Mouse (Mus musculus) left cerebral cortex, adult 2 months (tissue): ENCODE measurements around the gene Cela2a. TPM values are rescaled to one million over a fixed set of nuclear protein-coding genes. Genes with fewer than 3 reads are reported as not detected.
A peak's percentile ranks its signal among the peaks of the same experiment; 100 is the strongest.
"Not testable (repeated sequence)": the region's sequence is repeated elsewhere in the genome, so short reads cannot be mapped to it uniquely, and the experiment has no call there.

ENCODE experiments used
- DNase-seq, 2 experiments: peaks; one replicate each; pipeline ENCODE4 v3.0.0; 2021 to 2022; ENCODE audit warnings: low spot score in 2 of 2, mixed read lengths in 1 of 2; ENCODE audit errors: extremely low spot score in 1 of 2
- H3K27ac ChIP-seq: fragments of 200-600 bp; 2 replicates; pipeline ENCODE4 v1.8.1; 2022
- H3K4me3 ChIP-seq: fragments of 200-600 bp; 2 replicates; pipeline ENCODE4 v1.8.1; 2022
- CTCF ChIP-seq: fragments of 200-600 bp; IDR thresholded peaks from 2 replicates; pipeline ENCODE4 v1.8.1; 2022; ENCODE audit warnings: antibody characterized with exemption, mild to moderate bottlenecking, moderate library complexity
- intact Hi-C: fragments of 180-260 bp; cut with DNase I; formaldehyde crosslinking; loops from one replicate; pipeline ENCODE4 v1.15.1; 2025
- total RNA-seq, 2 experiments: library from RNA; stranded (reverse); gene quantifications; 2 replicates each; pipeline ENCODE4 v1.2.3; 2021

The Cela2a gene
- total RNA-seq, 2 experiments from 2014 or later = not detected

DNA sequence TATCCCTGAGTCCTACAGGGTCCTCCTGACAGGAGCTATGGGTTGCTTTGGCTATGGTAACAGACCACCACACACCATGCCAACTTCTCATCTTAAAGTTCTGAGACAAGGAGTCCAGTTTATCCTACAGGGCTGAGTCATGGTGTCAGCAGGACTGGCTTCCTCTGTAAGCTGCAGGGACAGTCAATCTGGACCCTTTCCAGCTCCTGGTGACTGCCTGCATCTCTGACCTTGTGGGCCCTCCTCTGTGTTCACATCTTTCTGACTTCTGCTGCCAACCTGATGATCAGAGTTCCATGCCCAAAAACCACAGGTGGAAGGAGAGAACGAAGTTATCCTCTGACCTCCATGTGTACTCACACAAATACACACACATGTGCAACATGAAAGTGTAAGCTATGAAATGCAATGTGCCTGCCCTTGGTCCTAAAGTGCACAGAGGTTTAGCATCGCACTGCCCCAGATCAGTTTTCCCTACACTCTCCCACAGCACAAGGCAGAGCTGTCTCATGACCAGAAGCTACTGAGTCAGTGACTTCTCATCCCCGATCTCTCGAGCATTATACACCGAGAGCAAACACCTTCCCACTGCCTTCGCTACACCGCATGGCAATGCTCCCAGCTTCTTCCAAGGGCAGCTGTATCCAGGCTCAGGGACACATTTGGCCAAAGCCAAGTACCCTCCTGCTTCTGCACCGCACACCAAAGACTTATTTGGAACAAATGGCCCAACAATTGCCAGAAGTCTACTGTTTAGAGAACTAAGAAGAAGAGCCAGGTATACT is 44.6 kb downstream of the Cela2a start:
- no peak for DNase-seq
- no peak overlapping the region; the same call in 1 of the 2 replicates for H3K27ac ChIP-seq

DNA sequence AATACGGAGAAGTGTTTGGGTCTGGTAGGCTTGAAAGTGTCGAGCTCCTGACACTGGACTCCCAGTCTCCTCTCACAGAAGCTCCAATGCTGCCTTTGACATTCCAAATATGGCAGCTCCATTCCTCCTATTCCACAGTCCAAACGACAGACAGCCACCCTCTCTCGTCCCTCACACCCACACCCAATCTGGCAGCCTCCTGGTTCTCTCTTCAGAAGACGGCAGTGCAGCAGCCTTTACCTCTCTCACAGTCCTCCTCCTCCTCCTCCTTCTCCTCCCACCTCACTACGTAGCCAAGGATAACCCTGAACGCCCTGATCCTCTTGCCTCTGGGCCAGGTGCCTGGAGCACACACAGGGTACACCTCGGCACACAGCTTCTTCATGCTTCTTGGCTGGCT is 46.1 kb downstream of the Cela2a start:
- intact Hi-C loops = loop anchor here (2.0 kb wide), 1 partner anchor 49 kb away; no protein-coding TSS in a partner anchor
- peak in 1 of 2 experiments; percentile 73 for DNase-seq
- Histone ChIP-seq H3K27ac (peak overlapping the region; percentile 86), H3K4me3 (no peak overlapping the region)
- TF ChIP-seq CTCF = no peak

More for the DNA sequence above, 44.6 kb downstream of the Cela2a start:
- intact Hi-C loops = loop anchor here (2.0 kb wide), 1 partner anchor 51 kb away; no protein-coding TSS in a partner anchor
- H3K4me3 ChIP-seq = no peak overlapping the region
- TF ChIP-seq CTCF = no peak

DNA sequence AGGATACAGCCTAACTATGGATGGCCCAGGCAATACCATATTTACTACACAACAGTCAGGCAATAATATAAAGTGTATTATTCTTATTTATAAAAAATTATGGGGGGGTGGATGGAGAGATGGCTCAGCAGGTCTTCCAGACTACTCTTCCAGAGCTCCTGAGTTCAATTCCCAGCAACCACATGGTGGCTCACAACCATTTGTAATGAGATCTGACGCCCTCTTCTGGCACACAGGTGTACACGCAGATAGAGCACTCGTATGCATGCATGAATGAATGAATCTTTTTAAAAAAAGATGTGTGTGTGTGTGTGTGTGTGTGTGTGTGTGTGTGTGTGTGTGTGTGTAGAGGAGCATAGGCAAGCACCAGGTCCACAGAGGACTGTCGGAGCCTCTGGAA is 52.9 kb downstream of the Cela2a start:
- H3K27ac ChIP-seq, H3K4me3 ChIP-seq, intact Hi-C loops, DNase-seq: not testable (repeated sequence)

DNA sequence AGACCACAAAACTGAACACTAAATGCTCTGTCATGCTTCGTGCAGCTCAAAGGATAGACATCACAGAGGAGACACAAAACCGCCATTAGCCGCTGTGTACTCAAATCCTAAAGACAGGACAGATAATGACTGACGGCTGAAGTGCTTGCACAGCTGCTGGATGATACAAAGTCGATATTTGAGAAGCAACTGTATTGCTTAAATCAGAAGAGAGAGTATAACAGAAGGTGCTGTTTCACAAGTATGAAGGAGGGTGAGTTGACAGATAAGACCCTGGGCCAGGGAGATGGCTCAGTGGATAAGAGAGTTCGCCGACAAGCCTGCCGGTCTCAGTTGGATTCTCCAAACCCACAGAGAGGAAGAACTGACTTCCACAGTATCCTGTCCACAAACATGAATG is 54.1 kb downstream of the Cela2a start:
- H3K27ac ChIP-seq = no peak overlapping the region
- TF ChIP-seq CTCF = no peak
- intact Hi-C loops = no loop called here
- no peak overlapping the region for H3K4me3 ChIP-seq
- no peak for DNase-seq

DNA sequence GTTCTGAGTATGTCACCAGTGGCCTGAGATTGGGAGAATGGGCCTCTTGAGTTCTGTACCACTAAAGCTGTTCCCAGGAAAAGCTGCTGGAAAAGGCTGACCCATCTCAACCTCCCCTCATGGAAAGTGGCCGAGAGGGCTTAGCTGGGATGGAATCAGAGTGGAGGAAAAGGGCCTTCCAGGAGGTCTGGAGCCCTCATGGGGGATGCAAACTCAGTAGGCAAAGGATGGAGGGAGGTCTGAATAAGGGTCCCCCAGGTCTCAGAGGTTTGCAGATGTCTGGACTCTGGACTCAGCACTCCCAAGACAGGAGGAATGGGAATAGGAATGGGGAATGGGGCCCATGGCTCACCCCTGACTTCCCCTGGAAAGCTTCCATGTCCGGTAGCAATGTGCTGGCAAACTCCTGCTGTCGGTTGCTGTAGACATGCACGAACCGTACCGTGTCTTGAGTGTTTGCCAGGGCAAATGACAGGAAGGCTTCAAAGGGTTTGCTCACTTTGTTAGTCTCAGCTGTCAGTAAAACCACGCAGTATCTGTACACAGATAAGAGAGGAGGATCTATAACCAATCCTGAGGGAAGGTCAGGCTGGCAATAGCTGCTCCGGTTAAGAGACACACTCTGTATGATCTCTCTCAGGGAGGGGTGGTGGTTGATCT is 56.3 kb downstream of the Cela2a start:
- Histone ChIP-seq H3K4me3 (no peak overlapping the region), H3K27ac (no peak overlapping the region)
- intact Hi-C loops = no loop called here
- TF ChIP-seq CTCF = no peak
- DNase-seq = no peak

DNA sequence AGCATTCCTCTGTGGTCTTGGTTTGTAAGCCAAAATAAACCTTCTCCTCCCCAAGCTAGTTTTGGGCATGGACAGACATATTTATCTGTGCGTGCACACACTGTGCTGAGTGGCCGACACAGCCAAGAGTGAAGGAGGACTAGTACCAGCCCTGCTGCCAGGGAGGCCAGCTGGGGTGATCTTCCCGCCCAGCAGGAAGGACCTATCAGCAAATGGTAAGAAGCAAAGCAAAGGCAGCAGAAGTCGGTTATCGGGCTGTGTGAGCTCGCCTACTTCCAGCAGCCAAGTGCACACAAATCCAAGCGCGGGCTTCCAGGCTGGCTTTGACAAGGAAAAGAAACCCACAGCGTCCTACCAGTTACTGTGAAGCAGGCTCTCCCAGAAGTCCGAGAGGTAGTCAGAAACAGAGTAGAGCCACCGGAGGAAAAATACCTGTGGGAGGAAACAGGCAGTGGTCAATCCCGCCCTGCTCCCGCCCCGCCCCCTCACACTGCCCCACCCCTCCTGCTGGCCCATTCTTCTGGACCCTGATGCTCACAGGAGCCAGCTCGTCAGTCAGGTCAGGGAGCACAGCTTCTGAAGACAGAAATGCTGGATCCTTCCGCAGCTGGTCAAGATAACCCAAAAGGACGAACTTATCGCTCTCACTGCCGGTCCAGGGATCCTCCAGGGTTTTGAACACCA is 58.5 kb downstream of the Cela2a start:
- no peak overlapping the region for H3K4me3 ChIP-seq
- H3K27ac ChIP-seq = peak overlapping the region; percentile 57
- DNase-seq = peak in 1 of 2 experiments; percentile 28
- intact Hi-C loops = no loop called here
- no peak for TF ChIP-seq CTCF

DNA sequence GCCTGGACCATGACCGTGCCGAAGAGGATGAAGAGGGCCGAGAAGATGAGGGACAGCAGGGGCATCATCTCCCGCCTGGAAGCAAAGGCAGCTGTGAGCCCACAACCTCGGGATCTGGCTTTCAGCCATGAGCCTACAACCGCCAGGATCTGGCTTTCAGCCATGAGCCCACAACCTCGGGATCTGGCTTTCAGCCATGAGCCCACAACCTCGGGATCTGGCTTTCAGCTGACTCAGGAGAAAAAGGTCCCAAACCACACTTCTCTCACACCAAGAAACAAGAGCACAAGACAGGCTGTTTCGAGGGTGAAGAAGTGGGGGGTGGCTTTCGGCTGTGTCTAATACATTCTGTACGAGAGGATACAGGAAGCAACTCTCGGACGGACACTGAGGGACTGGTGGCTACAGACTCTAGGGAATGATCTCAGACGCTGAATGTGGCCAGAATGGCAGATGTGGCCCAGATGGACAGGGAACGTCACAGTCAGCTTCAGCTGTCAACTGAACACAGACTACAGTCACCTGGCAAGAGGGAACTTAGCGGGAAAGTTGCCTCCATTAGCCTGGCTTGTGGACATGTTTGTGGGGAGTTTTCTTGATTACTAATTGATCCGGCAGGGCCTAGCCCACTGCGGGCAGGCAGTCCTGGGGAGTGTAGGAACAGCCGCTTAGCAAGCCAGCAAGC is 59.1 kb downstream of the Cela2a start:
- Histone ChIP-seq H3K4me3 (no peak overlapping the region), H3K27ac (peak overlapping the region; percentile 57)
- no peak for DNase-seq
- no peak for TF ChIP-seq CTCF
- intact Hi-C loops = no loop called here

DNA sequence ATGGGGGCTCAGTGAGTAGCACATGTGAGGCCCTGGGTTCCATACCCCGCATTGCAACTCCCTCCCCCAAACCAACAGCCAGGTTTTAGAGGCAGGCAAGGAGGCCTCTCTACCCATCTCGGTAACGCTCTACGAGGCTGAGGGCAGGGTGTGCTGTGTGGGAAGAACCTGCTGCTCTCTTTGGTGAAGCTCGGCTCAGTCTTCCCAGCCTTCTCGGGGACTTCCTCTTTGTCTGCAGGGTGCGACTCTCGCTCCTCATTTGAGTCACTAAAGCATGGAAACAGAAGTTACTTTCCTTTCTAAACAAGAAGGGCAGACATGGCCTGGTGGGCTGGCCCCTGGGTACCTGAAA is 59.7 kb downstream of the Cela2a start:
- no peak overlapping the region for H3K4me3 ChIP-seq
- H3K27ac ChIP-seq = peak overlapping the region; percentile 57; the same call in 1 of the 2 replicates
- intact Hi-C loops = no loop called here
- no peak for DNase-seq
- TF ChIP-seq CTCF = no peak

DNA sequence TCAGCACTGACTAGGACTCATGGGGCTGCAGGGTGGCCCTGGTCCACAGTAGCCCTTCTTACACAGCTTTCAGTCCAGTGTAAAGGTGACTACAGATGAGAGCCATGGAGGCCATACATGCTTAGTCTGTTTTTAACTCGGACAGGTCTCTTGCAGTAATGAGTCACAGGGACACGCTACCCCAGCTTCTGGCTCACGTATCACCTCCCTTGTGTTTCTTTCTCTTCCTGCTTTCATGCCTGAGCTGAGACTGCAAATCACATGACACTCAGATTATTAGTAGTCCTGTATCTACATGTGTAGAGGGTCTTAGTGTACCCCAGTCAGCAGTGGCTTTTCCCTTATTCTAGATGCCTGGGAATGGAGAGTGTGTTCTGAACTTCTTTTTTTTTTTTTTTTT is 61.0 kb downstream of the Cela2a start:
- no peak for TF ChIP-seq CTCF
- Histone ChIP-seq H3K27ac (no peak overlapping the region), H3K4me3 (no peak overlapping the region)
- intact Hi-C loops = no loop called here
- no peak for DNase-seq

Other genes with a start within 250 kb of the Cela2a start
- 1 to 10 TPM in 1 of 2 experiments, under 1 TPM in 1; 0.75 to 1.1 TPM for gene Fblim1, start 220.1 kb downstream of the Cela2a start, total RNA-seq
- 1 to 10 TPM in 1 of 2 experiments, under 1 TPM in 1; 0.30 to 1.1 TPM for gene Tmem82, start 207.5 kb downstream of the Cela2a start, total RNA-seq
- gene Slc25a34, start 202.3 kb downstream of the Cela2a start, total RNA-seq = 1 to 10 TPM; 3.2 TPM
- gene Plekhm2, start 161.3 kb downstream of the Cela2a start, total RNA-seq = 10 to 100 TPM; 90.1 to 94.2 TPM
- gene Rsc1a1, start 140.6 kb downstream of the Cela2a start, total RNA-seq = 1 to 10 TPM; 1.1 to 1.2 TPM
- 10 to 100 TPM; 47.8 to 48.5 TPM for gene Ddi2, start 102.7 kb downstream of the Cela2a start, total RNA-seq
- gene Agmat, start 79.5 kb downstream of the Cela2a start, total RNA-seq = 1 to 10 TPM; 2.0 to 2.7 TPM
- 10 to 100 TPM; 43.4 to 43.7 TPM for gene Dnajc16, start 35.2 kb downstream of the Cela2a start, total RNA-seq
- 10 to 100 TPM; 22.1 to 22.4 TPM for gene Casp9, start 32.5 kb downstream of the Cela2a start, total RNA-seq
- not detected for gene Ctrc, start 20.2 kb upstream of the Cela2a start, total RNA-seq
- gene Efhd2, start 48.8 kb upstream of the Cela2a start, total RNA-seq = 100 to 1,000 TPM; 271 to 279 TPM
- 1 to 10 TPM; 9.0 to 9.2 TPM for gene Fhad1, start 188.9 kb upstream of the Cela2a start, total RNA-seq